Mouse (Mus musculus): ENCODE results near the gene Nrxn1. TPM values are rescaled to one million over a fixed set of nuclear protein-coding genes. Genes with fewer than 3 reads are reported as not detected.

The Nrxn1 gene
- total and polyA plus RNA-seq, 3 experiments: not detected

DNA sequence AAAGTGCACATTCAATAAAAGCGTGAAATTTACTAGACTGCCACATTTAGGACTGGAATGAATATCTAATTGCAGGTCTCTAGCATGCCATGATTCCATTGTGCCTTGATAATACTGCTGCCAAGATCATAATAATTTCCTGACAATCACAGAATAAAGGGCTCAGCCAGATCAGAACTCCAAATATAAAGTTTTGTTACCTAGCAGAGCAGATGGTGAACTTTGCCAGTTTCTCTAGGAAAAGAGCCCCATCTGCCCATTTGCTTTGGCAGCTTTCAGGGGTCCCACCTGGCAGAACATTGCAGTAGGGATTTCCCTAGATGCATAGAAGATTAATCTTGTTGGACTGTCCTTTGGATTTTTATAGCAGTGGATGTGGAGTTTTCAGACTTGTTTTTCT is 411.9 kb downstream of the Nrxn1 start:
- no peaks in the 10 kb centered on the region for H3K9me3 ChIP-seq (replicated peaks; ENCODE audit: insufficient read depth, low read length)
- H3K9ac ChIP-seq (ENCODE audit: control insufficient read depth, low read depth, low read length, poor library complexity, severe bottlenecking): no peak overlapping the region
- H3K4me3 ChIP-seq (ENCODE audit: control insufficient read depth in 1 of 2, insufficient read depth in 1 of 2, low read depth in 2 of 2, low read length in 2 of 2): no peak overlapping the region
- no peaks in the 10 kb centered on the region for H3K4me1 ChIP-seq (ENCODE audit: control insufficient read depth in 1 of 2, insufficient read depth in 2 of 2, low read length in 2 of 2)
- TF ChIP-seq CHD1 (IDR thresholded peaks at IDR 0.05; ENCODE audit: low read depth, low read length) (no peak), RCOR1 (IDR thresholded peaks at IDR 0.05; ENCODE audit: low read depth, low read length) (no peak), KAT2A (conservative IDR thresholded peaks at IDR 0.05; ENCODE audit: low read depth, low read length) (no peak), MAX (IDR thresholded peaks at IDR 0.05; ENCODE audit: low read length) (no peak), ZNF384 (IDR thresholded peaks at IDR 0.05; ENCODE audit: low read depth, low read length) (no peak), ZC3H11A (IDR thresholded peaks at IDR 0.05; ENCODE audit: low read depth, low read length) (no peak), TAL1 (IDR thresholded peaks at IDR 0.05; ENCODE audit: low read length) (no peak), UBTF (IDR thresholded peaks at IDR 0.05; ENCODE audit: borderline replicate concordance, insufficient read depth, low read depth, low read length) (no peak), TCF12 (IDR thresholded peaks at IDR 0.05; ENCODE audit: low read depth, low read length) (no peak), USF1 (IDR thresholded peaks at IDR 0.05; ENCODE audit: low read depth, low read length) (no peak), CTCF (IDR thresholded peaks at IDR 0.05 in 2 of 3, conservative IDR thresholded peaks at IDR 0.05 in 1 of 3; ENCODE audit: control insufficient read depth in 1 of 3, insufficient read depth in 1 of 3, low read depth in 2 of 3, low read length in 3 of 3, poor library complexity in 1 of 3, severe bottlenecking in 1 of 3) (no peak)
- no peaks in the 10 kb centered on the region for H3K36me3 ChIP-seq (ENCODE audit: control insufficient read depth in 1 of 2, insufficient read depth in 2 of 2, low read length in 2 of 2)
- H3K27ac ChIP-seq (ENCODE audit: control insufficient read depth, low read depth, low read length): no peak overlapping the region
- H3K79me2 ChIP-seq (ENCODE audit: control insufficient read depth, insufficient read depth, low read length, poor library complexity): no peaks in the 10 kb centered on the region
- H3K27me3 ChIP-seq (ENCODE audit: control insufficient read depth in 1 of 2, insufficient read depth in 2 of 2, low read length in 2 of 2): no peaks in the 10 kb centered on the region
- DNase-seq (ENCODE audit: low read depth, low spot score): no peak

DNA sequence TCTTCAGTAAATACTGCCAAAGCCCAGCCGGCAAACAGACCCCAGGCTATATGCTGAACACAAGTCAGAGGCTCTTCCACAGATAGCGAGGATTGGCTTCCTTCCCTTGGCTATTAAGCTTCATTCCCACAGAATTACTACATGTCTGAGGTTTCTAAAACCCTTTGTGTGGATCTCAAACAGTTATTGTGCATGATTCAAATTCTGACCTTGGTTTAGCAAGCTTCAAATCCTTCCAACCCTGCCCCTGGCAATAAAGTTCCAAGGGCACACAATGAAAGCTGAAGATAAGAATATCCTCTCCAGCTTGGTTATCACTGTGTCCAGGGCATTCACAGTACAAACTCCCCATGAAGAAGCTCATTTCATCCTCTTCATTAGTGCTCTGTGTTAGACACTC is 416.2 kb downstream of the Nrxn1 start:
- TF ChIP-seq NRF1 (IDR thresholded peaks at IDR 0.05; ENCODE audit: insufficient read depth, low read depth, low read length, poor library complexity, severe bottlenecking): no peak
- no peak for TF ChIP-seq RCOR1 (IDR thresholded peaks at IDR 0.05; ENCODE audit: low read depth, low read length)
- TF ChIP-seq ZNF384 (IDR thresholded peaks at IDR 0.05; ENCODE audit: low read depth, low read length): no peak
- TF ChIP-seq UBTF (IDR thresholded peaks at IDR 0.05; ENCODE audit: borderline replicate concordance, insufficient read depth, low read depth, low read length): no peak
- TF ChIP-seq CHD1 (IDR thresholded peaks at IDR 0.05; ENCODE audit: low read depth, low read length): no peak
- no peak for TF ChIP-seq NELFE (IDR thresholded peaks at IDR 0.05; ENCODE audit: low read depth, low read length)
- no peak for TF ChIP-seq POLR2AphosphoS2 (IDR thresholded peaks at IDR 0.05; ENCODE audit: low read length)
- TF ChIP-seq ZKSCAN1 (IDR thresholded peaks at IDR 0.05; ENCODE audit: low read depth, low read length): no peak
- TF ChIP-seq TAL1 (IDR thresholded peaks at IDR 0.05; ENCODE audit: low read length): no peak
- no peak for TF ChIP-seq ELF1 (IDR thresholded peaks at IDR 0.05; ENCODE audit: low read depth, low read length)
- TF ChIP-seq MAFK (IDR thresholded peaks at IDR 0.05; ENCODE audit: borderline replicate concordance, low read depth, low read length): no peak
- TF ChIP-seq MAX (IDR thresholded peaks at IDR 0.05; ENCODE audit: low read length): no peak
- no peak for TF ChIP-seq E2F4 (IDR thresholded peaks at IDR 0.05; ENCODE audit: borderline replicate concordance, low read depth, low read length)
- no peak for TF ChIP-seq MYC (IDR thresholded peaks at IDR 0.05; ENCODE audit: low read depth, low read length)
- TF ChIP-seq MEF2A (IDR thresholded peaks at IDR 0.05; ENCODE audit: extremely low read depth, insufficient replicate concordance, low read depth, low read length, poor library complexity, severe bottlenecking): no peak
- Histone ChIP-seq H3K4me3 (ENCODE audit: control insufficient read depth in 1 of 2, insufficient read depth in 1 of 2, low read depth in 2 of 2, low read length in 2 of 2) (no peak overlapping the region), H3K27me3 (ENCODE audit: control insufficient read depth in 1 of 2, insufficient read depth in 2 of 2, low read length in 2 of 2) (no peaks in the 10 kb centered on the region), H3K9ac (ENCODE audit: control insufficient read depth, low read depth, low read length, poor library complexity, severe bottlenecking) (no peak overlapping the region), H3K79me2 (ENCODE audit: control insufficient read depth, insufficient read depth, low read length, poor library complexity) (no peaks in the 10 kb centered on the region), H3K36me3 (ENCODE audit: control insufficient read depth in 1 of 2, insufficient read depth in 2 of 2, low read length in 2 of 2) (no peaks in the 10 kb centered on the region), H3K27ac (ENCODE audit: control insufficient read depth, low read depth, low read length) (no peak overlapping the region), H3K9me3 (replicated peaks; ENCODE audit: insufficient read depth, low read length) (no peaks in the 10 kb centered on the region), H3K4me1 (ENCODE audit: control insufficient read depth in 1 of 2, insufficient read depth in 2 of 2, low read length in 2 of 2) (no peaks in the 10 kb centered on the region)
- no peak for DNase-seq (ENCODE audit: low read depth, low spot score)

All from MEL (cell line).